Mouse (Mus musculus): Measurements from ENCODE around the gene Mgat4b. TPM values are rescaled to one million over a fixed set of nuclear protein-coding genes. Genes with fewer than 3 reads are reported as not detected.

The Mgat4b gene
- total and polyA plus RNA-seq, 2 experiments from 2014 or later = 91.8 to 107 TPM

- Histone ChIP-seq H3K4me3 (ENCODE audit: low read depth, low read length) (no peak overlapping the region), H3K36me3 (ENCODE audit: insufficient read depth) (peaks cover under 1% of the 10 kb centered on the region; the same call in 1 of the 2 replicates), H3K4me2 (ENCODE audit: low read depth) (no peak overlapping the region), H3K9me3 (ENCODE audit: low read length) (no peaks in the 10 kb centered on the region), H3K27me3 (ENCODE audit: insufficient read depth, low read length) (no peaks in the 10 kb centered on the region), H3K27ac (ENCODE audit: low read depth, low read length) (no peak overlapping the region), H3K9ac (no peak overlapping the region), H3K4me1 (ENCODE audit: insufficient read depth) (no peaks in the 10 kb centered on the region)
- ATAC-seq (no peak), DNase-seq (no peak)
- TF ChIP-seq CTCF (IDR thresholded peaks at IDR 0.05; ENCODE audit: low read depth) = no peak
- 80% methylated on average over 5 of the region's 5 CpGs for WGBS
Measured at GRCm38 (mm10) chr11:50275568-50276151, 65.0 kb downstream of the Mgat4b start.

DNA sequence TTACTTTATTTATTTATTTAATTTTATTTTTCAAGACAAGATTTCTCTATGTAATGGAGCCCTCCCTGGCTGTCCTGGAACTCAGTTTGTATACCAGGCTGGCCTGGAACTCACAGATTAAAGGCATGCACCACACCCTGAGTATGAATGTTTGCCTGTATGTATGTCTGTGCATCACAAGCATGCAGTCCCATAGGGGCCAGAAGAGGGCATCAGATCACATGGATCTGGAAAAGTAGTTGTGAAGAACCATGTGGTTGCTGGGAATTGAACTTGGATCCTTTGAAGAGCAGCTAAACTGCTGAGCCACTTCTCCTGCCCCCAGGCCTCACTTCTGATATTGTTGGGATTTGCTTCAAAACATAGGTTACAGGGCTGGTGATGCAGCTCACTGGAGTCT lies 66.3 kb downstream of the Mgat4b start:
- no peak overlapping the region for H3K9ac ChIP-seq
- no peak overlapping the region for H3K4me3 ChIP-seq (ENCODE audit: low read depth, low read length)
- peaks cover 4% of the 10 kb centered on the region; the same call in 1 of the 2 replicates for H3K36me3 ChIP-seq (ENCODE audit: insufficient read depth)
- H3K27ac ChIP-seq (ENCODE audit: low read depth, low read length) = no peak overlapping the region
- no peak for ATAC-seq
- no peaks in the 10 kb centered on the region for H3K27me3 ChIP-seq (ENCODE audit: insufficient read depth, low read length)
- no peak for DNase-seq
- no peak for TF ChIP-seq CTCF (IDR thresholded peaks at IDR 0.05; ENCODE audit: low read depth)
- no peak overlapping the region for H3K4me2 ChIP-seq (ENCODE audit: low read depth)
- H3K9me3 ChIP-seq (ENCODE audit: low read length) = no peaks in the 10 kb centered on the region
- H3K4me1 ChIP-seq (ENCODE audit: insufficient read depth) = no peaks in the 10 kb centered on the region

DNA sequence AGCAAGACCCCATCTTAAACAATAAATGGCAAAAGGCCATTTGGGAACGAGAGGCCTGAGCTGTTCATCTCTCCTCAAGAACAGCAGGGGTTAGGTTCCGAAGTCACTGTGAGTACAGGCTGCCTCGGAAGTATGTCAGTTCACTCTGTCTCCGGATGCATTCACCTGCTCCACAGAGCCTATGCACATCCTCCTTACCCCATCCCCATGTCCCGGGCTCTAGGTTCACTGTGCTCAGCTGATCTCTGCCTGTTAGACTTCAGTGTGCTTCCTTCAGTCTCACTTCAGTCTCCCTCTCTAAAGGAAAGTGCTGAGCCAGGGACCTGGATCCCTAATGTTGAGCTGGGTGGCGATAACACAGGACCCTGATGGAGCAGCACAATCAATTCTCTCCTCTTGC lies 67.0 kb downstream of the Mgat4b start:
- no peaks in the 10 kb centered on the region for H3K27me3 ChIP-seq (ENCODE audit: insufficient read depth, low read length)
- H3K4me1 ChIP-seq (ENCODE audit: insufficient read depth) = no peaks in the 10 kb centered on the region
- H3K9ac ChIP-seq = no peak overlapping the region
- no peaks in the 10 kb centered on the region for H3K9me3 ChIP-seq (ENCODE audit: low read length)
- H3K27ac ChIP-seq (ENCODE audit: low read depth, low read length) = no peak overlapping the region
- WGBS = 86% methylated on average over 6 of the region's 6 CpGs
- no peak overlapping the region for H3K4me2 ChIP-seq (ENCODE audit: low read depth)
- no peak for DNase-seq
- H3K36me3 ChIP-seq (ENCODE audit: insufficient read depth) = peaks cover 4% of the 10 kb centered on the region; the same call in 1 of the 2 replicates
- H3K4me3 ChIP-seq (ENCODE audit: low read depth, low read length) = no peak overlapping the region
- no peak for TF ChIP-seq CTCF (IDR thresholded peaks at IDR 0.05; ENCODE audit: low read depth)
- ATAC-seq = no peak

GRCm38 (mm10) chr11:50279005-50279404 lies 68.3 kb downstream of the Mgat4b start:
- TF ChIP-seq CTCF (IDR thresholded peaks at IDR 0.05; ENCODE audit: low read depth) = no peak
- Histone ChIP-seq H3K27me3 (ENCODE audit: insufficient read depth, low read length) (no peaks in the 10 kb centered on the region), H3K4me2 (ENCODE audit: low read depth) (no peak overlapping the region), H3K9me3 (ENCODE audit: low read length) (no peaks in the 10 kb centered on the region), H3K4me1 (ENCODE audit: insufficient read depth) (no peaks in the 10 kb centered on the region), H3K4me3 (ENCODE audit: low read depth, low read length) (no peak overlapping the region), H3K36me3 (ENCODE audit: insufficient read depth) (peaks cover 4% of the 10 kb centered on the region; the same call in 1 of the 2 replicates), H3K9ac (no peak overlapping the region), H3K27ac (ENCODE audit: low read depth, low read length) (no peak overlapping the region)
- DNase-seq (no peak), ATAC-seq (no peak)
- WGBS = 91% methylated on average over 4 of the region's 4 CpGs

GRCm38 (mm10) chr11:50280053-50280452 lies 69.4 kb downstream of the Mgat4b start:
- TF ChIP-seq CTCF (IDR thresholded peaks at IDR 0.05; ENCODE audit: low read depth) = no peak
- ATAC-seq = no peak
- Histone ChIP-seq H3K9me3 (ENCODE audit: low read length) (no peaks in the 10 kb centered on the region), H3K4me3 (ENCODE audit: low read depth, low read length) (no peak overlapping the region), H3K27me3 (ENCODE audit: insufficient read depth, low read length) (no peaks in the 10 kb centered on the region), H3K27ac (ENCODE audit: low read depth, low read length) (no peak overlapping the region), H3K9ac (no peak overlapping the region), H3K4me1 (ENCODE audit: insufficient read depth) (no peaks in the 10 kb centered on the region), H3K36me3 (ENCODE audit: insufficient read depth) (peaks cover 4% of the 10 kb centered on the region; the same call in 1 of the 2 replicates), H3K4me2 (ENCODE audit: low read depth) (no peak overlapping the region)
- no peak for DNase-seq
- 55% methylated on average over 1 of the region's 1 CpGs for WGBS

Small RNA genes lying within 50 kb of the gene (microRNA-seq; reads per million reads assigned to microRNA genes)
- gene Mir6919 = 0.61 to 1.2 reads per million in 2 experiments

Other genes starting within 250 kb of the Mgat4b start
- 97.9 and 116 TPM in 2 replicates for gene Rnf130, start 185.5 kb upstream of the Mgat4b start, total RNA-seq (2014; rRNA removed)
- gene Rnf130, start 185.5 kb upstream of the Mgat4b start, polyA plus RNA-seq (2015; fragmentation: Nextera tagmentation; extraction: Ambion mirVana) = 47.9 and 61.1 TPM in 2 replicates
- 59.3 and 66.3 TPM in 2 replicates for gene Tbc1d9b, start 79.5 kb upstream of the Mgat4b start, total RNA-seq (2014; rRNA removed)
- gene Tbc1d9b, start 79.5 kb upstream of the Mgat4b start, polyA plus RNA-seq (2015; fragmentation: Nextera tagmentation; extraction: Ambion mirVana) = 23.0 and 30.4 TPM in 2 replicates
- gene Mrnip, start 36.4 kb upstream of the Mgat4b start, total RNA-seq (2014; rRNA removed) = 28.7 and 37.5 TPM in 2 replicates
- 29.4 and 32.2 TPM in 2 replicates for gene Mrnip, start 36.4 kb upstream of the Mgat4b start, polyA plus RNA-seq (2015; fragmentation: Nextera tagmentation; extraction: Ambion mirVana)
- 303 and 330 TPM in 2 replicates for gene Sqstm1, start 63 bp upstream of the Mgat4b start, total RNA-seq (2014; rRNA removed)
- gene Sqstm1, start 63 bp upstream of the Mgat4b start, polyA plus RNA-seq (2015; fragmentation: Nextera tagmentation; extraction: Ambion mirVana) = 413 and 423 TPM in 2 replicates
- 1.5 and 6.1 TPM in 2 replicates for gene Ltc4s, start 27.7 kb downstream of the Mgat4b start, total RNA-seq (2014; rRNA removed)
- 6.1 TPM in 2 replicates for gene Ltc4s, start 27.7 kb downstream of the Mgat4b start, polyA plus RNA-seq (2015; fragmentation: Nextera tagmentation; extraction: Ambion mirVana)
- 8.2 and 10.8 TPM in 2 replicates for gene Maml1, start 81.4 kb downstream of the Mgat4b start, total RNA-seq (2014; rRNA removed)
- gene Maml1, start 81.4 kb downstream of the Mgat4b start, polyA plus RNA-seq (2015; fragmentation: Nextera tagmentation; extraction: Ambion mirVana) = 1.5 and 1.6 TPM in 2 replicates
- 237 and 298 TPM in 2 replicates for gene Canx, start 114.8 kb downstream of the Mgat4b start, total RNA-seq (2014; rRNA removed)
- 182 and 233 TPM in 2 replicates for gene Canx, start 114.8 kb downstream of the Mgat4b start, polyA plus RNA-seq (2015; fragmentation: Nextera tagmentation; extraction: Ambion mirVana)
- 0.38 TPM in 1 of 2 replicates, not detected in the other for gene Cby3, start 143.6 kb downstream of the Mgat4b start, total RNA-seq (2014; rRNA removed)
- gene Cby3, start 143.6 kb downstream of the Mgat4b start, polyA plus RNA-seq (2015; fragmentation: Nextera tagmentation; extraction: Ambion mirVana) = 0.64 and 1.2 TPM in 2 replicates
- gene Hnrnph1, start 166.1 kb downstream of the Mgat4b start, total RNA-seq (2014; rRNA removed) = 325 and 407 TPM in 2 replicates
- gene Hnrnph1, start 166.1 kb downstream of the Mgat4b start, polyA plus RNA-seq (2015; fragmentation: Nextera tagmentation; extraction: Ambion mirVana) = 297 and 302 TPM in 2 replicates
- 20.5 and 22.6 TPM in 2 replicates for gene Rufy1, start 220.2 kb downstream of the Mgat4b start, total RNA-seq (2014; rRNA removed)
- gene Rufy1, start 220.2 kb downstream of the Mgat4b start, polyA plus RNA-seq (2015; fragmentation: Nextera tagmentation; extraction: Ambion mirVana) = 18.3 and 25.0 TPM in 2 replicates

All from forebrain, postnatal 0 days (tissue).